Mouse (Mus musculus): ENCODE measurements around the gene Lrrc27. TPM values are rescaled to one million over a fixed set of nuclear protein-coding genes. Genes with fewer than 3 reads are reported as not detected.

The Lrrc27 gene
- polyA plus RNA-seq, 1 experiment from 2014 or later, result 4.7 TPM

DNA sequence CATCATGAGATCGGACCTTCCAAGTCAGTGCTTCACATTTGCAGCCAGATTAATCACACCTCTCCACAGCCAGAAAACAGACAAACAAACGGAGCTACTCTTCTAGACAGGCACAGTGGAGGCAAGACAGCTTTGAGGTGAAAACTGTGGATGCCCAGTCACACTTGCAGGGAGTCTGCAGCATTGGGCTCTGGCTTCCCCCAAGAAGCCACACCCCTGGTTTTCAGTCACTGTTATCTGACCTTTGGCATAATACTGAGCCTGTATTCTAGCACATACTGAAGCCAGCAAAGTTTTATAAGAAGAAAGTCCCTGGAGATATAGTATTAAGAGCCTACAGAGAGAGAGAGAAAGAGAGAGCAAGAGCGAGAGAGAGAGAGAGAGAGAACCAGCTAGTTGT lies 26.6 kb downstream of the Lrrc27 start:
- WGBS, result 80% methylated on average over 3 of the region's 3 CpGs
- no peak overlapping the region for H3K9ac ChIP-seq (ENCODE audit: low read length)
- peaks cover 11% of the 10 kb centered on the region for H3K4me1 ChIP-seq (replicated peaks; ENCODE audit: control insufficient read depth, insufficient read depth, low read length)
- no peak overlapping the region for H3K27ac ChIP-seq (ENCODE audit: low read depth)
- no peaks in the 10 kb centered on the region for H3K27me3 ChIP-seq (replicated peaks; ENCODE audit: control insufficient read depth, insufficient read depth, low read length)
- H3K36me3 ChIP-seq (ENCODE audit: control insufficient read depth, insufficient read depth, low read length), result no peaks in the 10 kb centered on the region
- no peak overlapping the region for H3K4me3 ChIP-seq (ENCODE audit: low read depth, low read length)
- no peak overlapping the region for H3K4me2 ChIP-seq (ENCODE audit: low read length)
- no peak for ATAC-seq (replicated peaks; ENCODE audit: low FRiP score, low TSS enrichment, low read depth)
- H3K9me3 ChIP-seq (ENCODE audit: control insufficient read depth, low read length), result no peaks in the 10 kb centered on the region
- no peak for DNase-seq (ENCODE audit: low spot score)

DNA sequence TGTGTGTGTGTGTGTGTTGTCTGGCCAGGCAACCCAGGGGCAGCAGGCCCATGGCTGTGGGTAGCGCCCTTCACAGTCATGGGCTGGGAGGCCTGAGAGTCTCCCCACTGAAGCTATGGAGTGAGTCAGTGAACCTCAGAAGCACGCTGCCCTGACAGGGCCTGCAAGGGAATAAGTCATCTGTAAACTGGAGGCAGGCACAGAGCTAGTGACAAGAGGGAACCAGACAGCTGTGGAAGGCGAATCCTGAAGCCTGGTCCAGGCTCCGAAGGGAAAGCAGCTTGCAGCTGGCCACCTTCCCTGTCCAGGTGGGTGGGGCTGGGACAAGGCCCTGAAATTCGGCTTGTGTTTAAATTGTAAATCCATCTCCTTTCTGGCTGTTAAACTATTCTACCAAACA lies 33.3 kb downstream of the Lrrc27 start:
- no peak overlapping the region for H3K27ac ChIP-seq (ENCODE audit: low read depth)
- WGBS, result 54% methylated on average over 5 of the region's 5 CpGs
- no peaks in the 10 kb centered on the region for H3K9me3 ChIP-seq (ENCODE audit: control insufficient read depth, low read length)
- H3K4me3 ChIP-seq (ENCODE audit: low read depth, low read length), result no peak overlapping the region
- H3K4me2 ChIP-seq (ENCODE audit: low read length), result no peak overlapping the region
- H3K4me1 ChIP-seq (replicated peaks; ENCODE audit: control insufficient read depth, insufficient read depth, low read length), result peaks cover 40% of the 10 kb centered on the region
- H3K36me3 ChIP-seq (ENCODE audit: control insufficient read depth, insufficient read depth, low read length), result no peaks in the 10 kb centered on the region
- no peaks in the 10 kb centered on the region for H3K27me3 ChIP-seq (replicated peaks; ENCODE audit: control insufficient read depth, insufficient read depth, low read length)
- H3K9ac ChIP-seq (ENCODE audit: low read length), result no peak overlapping the region; the same call in 1 of the 2 replicates
- no peak for DNase-seq (ENCODE audit: low spot score)
- ATAC-seq (replicated peaks; ENCODE audit: low FRiP score, low TSS enrichment, low read depth), result no peak

DNA sequence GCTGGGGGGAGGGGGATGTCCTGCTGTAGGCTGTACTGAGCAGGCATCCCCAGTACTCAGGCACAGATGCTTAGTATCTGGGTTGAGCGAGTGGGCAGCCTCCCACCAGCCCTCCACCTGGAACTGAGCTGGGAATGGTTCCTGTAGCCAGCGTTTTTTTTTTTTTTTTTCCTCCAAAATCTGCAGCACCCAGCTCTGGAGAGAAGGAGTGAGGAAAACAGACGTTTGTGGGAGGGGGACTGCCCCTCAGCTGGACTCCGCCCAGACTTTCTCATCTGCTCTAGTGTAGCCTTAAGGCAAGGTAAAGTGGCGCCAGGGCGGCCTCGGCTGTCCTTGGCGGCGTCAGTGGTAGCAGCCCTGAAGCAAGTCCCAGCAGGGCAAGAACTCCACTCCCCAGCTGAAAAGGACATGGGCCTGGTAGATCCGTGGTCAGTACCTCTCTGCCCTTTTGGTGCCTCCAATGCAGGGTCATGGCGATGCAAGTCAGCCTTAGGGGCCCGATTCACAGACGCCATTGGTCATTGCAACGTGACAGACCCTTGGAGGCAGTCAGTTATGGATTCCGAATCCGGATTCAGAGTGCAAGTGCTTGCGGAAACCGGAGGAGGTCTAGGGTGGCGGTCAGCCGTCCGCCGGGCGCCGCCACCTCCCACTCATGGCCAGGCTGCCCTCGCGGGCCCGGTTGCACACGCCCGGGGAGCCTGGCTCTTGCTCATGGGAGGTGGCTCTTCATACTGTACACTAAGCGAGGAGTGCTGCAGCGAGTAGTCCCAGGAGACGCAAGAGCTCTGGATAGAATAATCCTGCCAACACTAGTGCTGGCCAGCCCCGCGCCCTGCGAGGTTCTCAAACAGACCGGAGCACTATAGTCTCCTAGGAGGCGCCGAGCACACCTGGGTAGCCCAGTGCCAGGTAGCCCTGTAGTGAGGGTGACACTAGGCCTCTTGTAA lies 34.4 kb downstream of the Lrrc27 start:
- peaks cover 52% of the 10 kb centered on the region for H3K4me1 ChIP-seq (replicated peaks; ENCODE audit: control insufficient read depth, insufficient read depth, low read length)
- peak overlapping the region; percentile 95 for H3K4me2 ChIP-seq (ENCODE audit: low read length)
- 8% methylated on average over 38 of the region's 38 CpGs for WGBS
- ATAC-seq (replicated peaks; ENCODE audit: low FRiP score, low TSS enrichment, low read depth) (peak; percentile 42), DNase-seq (ENCODE audit: low spot score) (peak; percentile 89)
- no peaks in the 10 kb centered on the region for H3K9me3 ChIP-seq (ENCODE audit: control insufficient read depth, low read length)
- no peaks in the 10 kb centered on the region for H3K27me3 ChIP-seq (replicated peaks; ENCODE audit: control insufficient read depth, insufficient read depth, low read length)
- peak overlapping the region; percentile 75 for H3K9ac ChIP-seq (ENCODE audit: low read length)
- H3K27ac ChIP-seq (ENCODE audit: low read depth), result peak overlapping the region; percentile 82
- H3K36me3 ChIP-seq (ENCODE audit: control insufficient read depth, insufficient read depth, low read length), result no peaks in the 10 kb centered on the region
- H3K4me3 ChIP-seq (ENCODE audit: low read depth, low read length), result peak overlapping the region; percentile 44

DNA sequence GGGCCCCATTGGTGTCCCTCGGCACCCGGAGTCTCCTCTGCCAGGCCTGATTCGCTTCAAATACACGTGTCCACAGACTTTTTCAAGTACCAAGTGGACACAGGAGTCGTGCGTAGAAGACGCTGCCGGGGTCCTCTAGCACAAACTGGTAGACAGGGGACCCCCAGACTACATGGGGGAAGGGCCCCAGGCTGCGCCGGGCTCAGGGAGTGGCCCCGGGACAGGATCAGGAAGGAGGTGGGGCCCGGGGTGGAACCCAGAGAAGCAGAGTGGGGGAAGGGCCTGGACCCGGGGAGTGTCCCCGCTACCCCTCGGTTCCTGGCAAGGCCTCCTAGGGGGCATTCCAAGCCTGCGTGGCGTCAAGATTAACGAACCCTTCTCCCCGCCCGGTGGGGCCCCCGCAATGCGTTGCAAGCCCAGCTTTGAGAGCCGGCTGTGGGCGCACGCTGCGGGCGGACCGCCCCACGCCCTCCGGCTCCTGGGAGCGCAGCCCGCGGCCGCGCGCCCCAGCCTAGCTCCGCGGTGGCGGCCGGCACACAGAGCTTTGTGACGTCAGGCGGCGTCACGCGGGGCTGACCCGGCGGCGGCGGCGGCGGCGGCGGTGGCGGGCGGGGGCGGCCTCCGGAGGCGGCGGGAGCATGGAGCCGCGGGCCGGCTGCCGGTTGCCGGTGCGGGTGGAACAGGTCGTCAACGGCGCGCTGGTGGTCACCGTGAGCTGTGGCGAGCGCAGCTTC lies 35.3 kb downstream of the Lrrc27 start, which contains the start of gene Pwwp2b:
Gene Pwwp2b (plus strand): TSS at position 602 of the 734 bp plus-strand sequence.
- H3K4me3 ChIP-seq (ENCODE audit: low read depth, low read length), result peak within 1 kb of the TSS; percentile 44
- no peaks in the 10 kb centered on the region for H3K9me3 ChIP-seq (ENCODE audit: control insufficient read depth, low read length)
- H3K9ac ChIP-seq (ENCODE audit: low read length), result peak within 1 kb of the TSS; percentile 75
- no peaks in the 10 kb centered on the region for H3K27me3 ChIP-seq (replicated peaks; ENCODE audit: control insufficient read depth, insufficient read depth, low read length)
- H3K4me1 ChIP-seq (replicated peaks; ENCODE audit: control insufficient read depth, insufficient read depth, low read length), result peaks cover 60% of the 10 kb centered on the region
- under 1% methylated on average over 70 of the region's 72 CpGs for WGBS
- ATAC-seq (replicated peaks; ENCODE audit: low FRiP score, low TSS enrichment, low read depth), result peak; percentile 80
- H3K36me3 ChIP-seq (ENCODE audit: control insufficient read depth, insufficient read depth, low read length), result no peaks in the 10 kb centered on the region
- peak within 1 kb of the TSS; percentile 82 for H3K27ac ChIP-seq (ENCODE audit: low read depth)
- peak within 1 kb of the TSS; percentile 95 for H3K4me2 ChIP-seq (ENCODE audit: low read length)
- peak; percentile 89 for DNase-seq (ENCODE audit: low spot score)

DNA sequence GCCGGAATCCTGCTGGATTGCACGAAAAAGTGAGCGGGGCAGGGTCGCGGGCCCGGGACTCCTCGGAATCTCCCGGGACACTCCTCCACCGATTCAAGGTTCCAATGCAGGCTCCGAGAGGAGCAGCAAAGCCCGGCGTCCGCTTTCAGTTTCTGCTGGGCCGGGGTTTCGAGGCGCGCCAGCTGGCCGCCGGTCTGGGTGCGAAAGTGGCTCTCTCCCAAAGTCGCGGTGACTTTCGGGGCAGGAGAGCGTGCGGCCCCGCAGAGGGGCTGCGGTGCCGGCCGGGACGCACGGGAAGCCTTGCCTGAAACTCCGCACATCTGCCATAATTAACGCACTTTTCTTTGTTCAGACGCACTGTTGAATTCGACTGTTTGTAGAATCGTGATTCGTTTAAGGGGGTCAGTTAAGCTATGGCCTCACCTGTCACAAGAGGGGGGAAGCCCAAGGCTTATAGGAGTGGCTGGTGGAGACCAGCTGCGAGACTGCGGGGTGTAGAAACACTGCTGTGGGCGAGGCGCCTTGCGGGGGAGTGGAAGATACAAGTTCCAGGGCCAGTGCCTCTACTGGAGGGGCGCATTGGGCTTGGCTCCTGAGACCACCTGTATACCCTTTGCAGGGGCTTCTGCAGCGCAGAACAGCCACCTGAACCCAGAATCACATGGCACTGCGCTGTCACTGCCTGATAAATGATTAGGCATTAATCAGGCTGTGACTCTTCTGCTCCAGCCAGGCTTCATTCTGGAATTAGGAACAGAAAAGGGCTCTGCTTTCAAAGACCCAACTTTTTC lies 36.0 kb downstream of the Lrrc27 start:
- no peaks in the 10 kb centered on the region for H3K36me3 ChIP-seq (ENCODE audit: control insufficient read depth, insufficient read depth, low read length)
- H3K4me2 ChIP-seq (ENCODE audit: low read length), result peak overlapping the region; percentile 95
- DNase-seq (ENCODE audit: low spot score), result peak; percentile 62
- H3K27ac ChIP-seq (ENCODE audit: low read depth), result peak overlapping the region; percentile 82
- peak overlapping the region; percentile 44 for H3K4me3 ChIP-seq (ENCODE audit: low read depth, low read length)
- WGBS, result 2% methylated on average over 45 of the region's 45 CpGs
- H3K9ac ChIP-seq (ENCODE audit: low read length), result peak overlapping the region; percentile 75
- H3K9me3 ChIP-seq (ENCODE audit: control insufficient read depth, low read length), result no peaks in the 10 kb centered on the region
- no peaks in the 10 kb centered on the region for H3K27me3 ChIP-seq (replicated peaks; ENCODE audit: control insufficient read depth, insufficient read depth, low read length)
- H3K4me1 ChIP-seq (replicated peaks; ENCODE audit: control insufficient read depth, insufficient read depth, low read length), result peaks cover 65% of the 10 kb centered on the region
- ATAC-seq (replicated peaks; ENCODE audit: low FRiP score, low TSS enrichment, low read depth), result peak; percentile 12

DNA sequence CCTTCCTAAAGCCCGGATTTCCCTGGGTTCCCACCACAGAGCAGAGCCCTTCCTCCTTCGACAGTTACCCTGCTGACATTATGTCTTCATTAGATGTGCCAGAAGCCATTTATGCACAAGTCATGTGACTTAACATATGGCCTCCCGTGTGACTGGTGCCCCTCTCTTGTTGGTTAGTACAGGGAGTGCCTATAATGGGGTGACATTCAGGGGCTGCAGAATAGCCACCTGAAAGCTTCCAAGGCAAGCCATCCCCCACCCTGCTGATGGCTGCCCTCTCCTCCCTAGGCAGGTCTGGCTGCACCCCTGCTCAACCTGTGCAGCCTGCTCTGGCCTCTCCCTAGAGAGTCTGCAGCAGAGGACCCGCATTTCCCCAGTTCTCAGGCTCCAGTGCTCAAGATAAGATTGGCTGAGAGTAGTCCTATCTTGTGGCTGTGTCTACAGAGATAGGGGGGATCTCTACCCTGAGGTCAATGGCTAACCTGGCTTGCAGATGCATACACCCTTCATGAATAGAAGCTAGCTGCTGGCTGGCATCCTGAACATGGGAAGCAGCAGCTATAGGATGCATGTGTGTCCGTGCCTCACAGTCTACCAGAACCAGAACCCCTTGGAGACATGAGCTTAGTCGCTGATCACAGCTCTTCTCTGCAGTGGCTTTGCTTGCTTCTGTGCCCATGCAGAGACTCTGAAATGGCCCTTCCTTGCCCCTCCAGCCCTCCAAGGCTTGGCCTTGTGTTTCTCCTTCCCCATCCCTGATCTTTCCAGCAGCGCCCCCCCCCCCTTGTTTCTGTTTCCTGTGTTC lies 36.8 kb downstream of the Lrrc27 start:
- H3K27ac ChIP-seq (ENCODE audit: low read depth), result no peak overlapping the region
- no peaks in the 10 kb centered on the region for H3K9me3 ChIP-seq (ENCODE audit: control insufficient read depth, low read length)
- peaks cover 65% of the 10 kb centered on the region for H3K4me1 ChIP-seq (replicated peaks; ENCODE audit: control insufficient read depth, insufficient read depth, low read length)
- H3K4me2 ChIP-seq (ENCODE audit: low read length), result peak overlapping the region; percentile 95
- peak overlapping the region; percentile 44; the same call in 1 of the 2 replicates for H3K4me3 ChIP-seq (ENCODE audit: low read depth, low read length)
- peaks cover under 1% of the 10 kb centered on the region; the same call in 1 of the 2 replicates for H3K36me3 ChIP-seq (ENCODE audit: control insufficient read depth, insufficient read depth, low read length)
- H3K27me3 ChIP-seq (replicated peaks; ENCODE audit: control insufficient read depth, insufficient read depth, low read length), result no peaks in the 10 kb centered on the region
- no peak overlapping the region; the same call in 1 of the 2 replicates for H3K9ac ChIP-seq (ENCODE audit: low read length)
- ATAC-seq (replicated peaks; ENCODE audit: low FRiP score, low TSS enrichment, low read depth), result no peak
- peak; percentile 60 for DNase-seq (ENCODE audit: low spot score)
- 37% methylated on average over 7 of the region's 7 CpGs for WGBS

DNA sequence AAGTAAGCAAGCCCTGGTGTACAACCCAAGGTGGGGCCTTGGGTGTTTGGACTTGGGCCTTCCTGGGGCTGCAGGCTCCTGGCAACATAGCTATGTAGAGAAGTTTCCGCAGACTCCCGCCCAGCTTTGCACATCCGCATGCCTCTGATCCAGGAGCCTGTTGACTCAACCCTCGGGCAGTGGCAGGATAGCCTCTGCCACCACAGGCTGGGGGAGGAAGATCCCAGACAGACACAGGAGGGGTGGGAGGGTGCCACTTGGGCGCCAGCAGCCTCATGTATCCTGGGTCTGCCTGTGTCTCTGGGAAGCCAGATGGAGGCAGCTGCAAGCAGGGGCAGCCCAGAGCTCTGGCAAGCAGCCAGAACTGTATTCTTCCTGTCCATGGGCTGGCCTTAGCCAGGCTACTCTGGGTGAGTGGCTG lies 39.1 kb downstream of the Lrrc27 start:
- no peaks in the 10 kb centered on the region for H3K27me3 ChIP-seq (replicated peaks; ENCODE audit: control insufficient read depth, insufficient read depth, low read length)
- peak overlapping the region; percentile 7; the same call in 1 of the 2 replicates for H3K9ac ChIP-seq (ENCODE audit: low read length)
- 8% methylated on average over 5 of the region's 5 CpGs for WGBS
- peak; percentile 82 for DNase-seq (ENCODE audit: low spot score)
- no peak overlapping the region for H3K4me3 ChIP-seq (ENCODE audit: low read depth, low read length)
- peaks cover 23% of the 10 kb centered on the region for H3K36me3 ChIP-seq (ENCODE audit: control insufficient read depth, insufficient read depth, low read length)
- peak overlapping the region; percentile 76 for H3K27ac ChIP-seq (ENCODE audit: low read depth)
- H3K4me2 ChIP-seq (ENCODE audit: low read length), result peak overlapping the region; percentile 25; the same call in 1 of the 2 replicates
- peaks cover 55% of the 10 kb centered on the region for H3K4me1 ChIP-seq (replicated peaks; ENCODE audit: control insufficient read depth, insufficient read depth, low read length)
- H3K9me3 ChIP-seq (ENCODE audit: control insufficient read depth, low read length), result no peaks in the 10 kb centered on the region
- 0 out of 2 replicates have a peak, but pooled peaks have one; percentile 10 for ATAC-seq (replicated peaks; ENCODE audit: low FRiP score, low TSS enrichment, low read depth)

All from intestine, embryonic 14.5 days (tissue).